Mouse (Mus musculus) v-Abl transformed pro-B cells (cell line): ENCODE measurements around the gene Zfhx3.

Source experiments
- in situ Hi-C, 2 experiments: fragments of 400-800 bp; cut with MboI; formaldehyde crosslinking; loops; one replicate each; pipeline ENCODE4 v1.15.1; 2025; ENCODE audit not compliant: unreplicated experiment in 2 of 2

Gene Zfhx3

DNA sequence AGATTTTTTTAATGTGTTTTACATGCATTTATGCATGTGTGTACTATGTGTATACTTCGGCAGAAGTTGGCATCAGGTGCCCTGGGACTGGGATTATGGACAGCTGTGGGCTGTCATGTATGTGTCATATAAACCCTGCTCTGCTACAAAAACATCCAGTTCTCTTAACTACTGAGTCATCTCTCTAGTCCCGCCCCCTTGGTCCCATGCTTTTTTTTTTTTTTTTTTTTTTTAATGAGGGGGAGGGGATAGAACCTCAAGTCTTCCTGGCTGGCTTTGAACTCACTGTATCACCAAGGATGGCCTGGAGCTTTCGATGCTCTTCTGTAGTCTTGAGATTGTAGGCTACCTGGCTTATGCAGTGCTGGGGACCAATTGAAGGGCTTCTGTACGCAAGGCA is 827.9 kb downstream of the Zfhx3 start:
- in situ Hi-C loops, result no loop called here

DNA sequence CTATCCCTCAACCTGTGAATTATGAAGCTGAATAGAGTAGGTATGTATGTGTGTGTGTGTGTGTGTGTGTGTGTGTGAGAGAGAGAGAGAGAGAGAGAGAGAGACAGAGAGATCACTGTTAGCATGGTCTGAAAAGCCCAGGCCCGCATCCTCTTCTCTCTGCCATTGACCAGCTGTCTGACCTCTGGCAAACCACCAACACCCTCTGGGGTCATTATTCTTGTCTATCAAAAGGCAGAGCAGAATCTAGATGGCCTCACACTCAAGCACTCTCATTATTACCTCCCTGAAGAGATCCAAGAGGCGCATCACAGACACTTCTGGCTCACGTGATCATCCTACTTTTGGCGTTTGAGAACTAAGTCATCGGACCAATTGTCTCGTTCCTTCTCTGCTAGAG is 831.0 kb downstream of the Zfhx3 start:
- in situ Hi-C loops, result no loop called here

DNA sequence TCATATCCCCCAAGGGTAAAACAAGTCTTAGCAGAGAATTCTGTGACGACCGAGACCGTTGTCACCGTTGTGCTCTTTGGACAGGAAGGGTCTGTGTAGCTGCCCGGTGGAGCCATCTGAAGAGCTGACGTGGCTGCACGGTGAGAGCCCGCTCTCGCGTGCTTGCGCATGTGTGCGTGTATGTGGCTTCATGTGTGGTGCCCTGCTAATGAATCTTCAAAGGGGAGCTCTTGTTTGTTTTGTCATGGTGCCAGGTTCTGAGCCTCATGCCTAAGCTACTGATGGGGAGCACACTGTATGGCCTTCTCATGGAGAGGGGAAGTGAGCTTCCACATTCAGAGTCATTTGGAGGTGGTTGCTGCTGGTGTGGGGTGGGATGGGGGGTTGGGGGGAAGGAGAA is 835.6 kb downstream of the Zfhx3 start:
- in situ Hi-C loops, result no loop called here

DNA sequence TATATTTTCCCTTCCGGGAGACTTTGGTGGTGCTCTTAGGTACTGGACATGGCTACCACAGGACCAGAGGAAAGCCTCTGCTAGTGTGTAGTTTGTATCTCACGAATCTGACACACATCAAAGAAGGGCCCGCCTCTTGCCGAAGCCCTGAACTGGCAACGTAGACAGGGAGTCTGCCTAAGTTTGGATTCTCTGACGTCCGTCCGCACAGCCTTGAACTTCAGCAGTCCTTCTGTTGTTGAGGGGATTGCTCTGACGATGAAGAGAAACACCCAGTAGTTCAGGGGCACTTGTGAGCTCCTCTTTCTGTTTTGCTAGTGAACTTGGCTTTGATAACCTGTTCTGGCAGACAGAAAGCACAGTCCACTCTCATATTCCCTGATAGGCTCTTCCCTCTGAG is 836.1 kb downstream of the Zfhx3 start:
- in situ Hi-C loops, result no loop called here

DNA sequence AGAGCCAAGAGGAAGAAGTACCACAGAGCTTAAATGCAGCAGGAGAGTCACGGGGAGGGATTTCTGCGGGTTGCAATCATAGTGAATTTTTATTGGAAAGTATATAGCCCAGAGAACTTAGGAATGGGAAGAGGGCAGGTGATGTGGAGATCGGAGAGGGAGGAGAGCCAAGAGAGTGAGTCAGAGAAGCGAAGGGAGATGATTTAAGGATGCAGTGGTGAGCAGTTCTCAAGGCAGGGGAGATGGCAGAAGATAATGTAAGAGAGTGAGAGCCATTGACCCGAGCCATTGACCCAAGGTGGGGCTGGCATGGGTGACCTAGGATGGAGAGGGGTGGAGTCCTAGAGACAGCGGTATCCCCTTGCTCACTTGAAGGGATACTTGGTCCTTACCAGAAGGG is 838.3 kb downstream of the Zfhx3 start:
- in situ Hi-C loops, result no loop called here

DNA sequence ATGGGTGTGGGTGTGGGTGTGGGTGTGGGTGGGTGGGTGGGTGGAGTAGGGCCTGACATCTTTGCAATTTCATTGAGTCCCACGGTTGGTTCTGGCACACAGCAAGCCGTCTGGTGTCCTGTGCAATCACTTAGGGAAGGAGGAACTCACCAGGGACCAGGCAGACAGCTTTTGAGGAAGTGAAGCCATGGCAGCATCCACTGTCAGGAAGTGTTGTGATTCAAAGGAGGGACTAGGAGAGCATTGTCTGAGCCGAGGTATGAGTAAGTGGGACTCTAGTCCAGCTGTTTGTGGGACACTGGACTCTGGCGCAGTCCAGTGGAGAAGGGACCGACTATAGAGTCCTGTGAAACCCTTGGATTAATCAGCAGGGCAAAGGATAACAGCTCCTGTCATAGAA is 838.7 kb downstream of the Zfhx3 start:
- in situ Hi-C loops, result no loop called here

DNA sequence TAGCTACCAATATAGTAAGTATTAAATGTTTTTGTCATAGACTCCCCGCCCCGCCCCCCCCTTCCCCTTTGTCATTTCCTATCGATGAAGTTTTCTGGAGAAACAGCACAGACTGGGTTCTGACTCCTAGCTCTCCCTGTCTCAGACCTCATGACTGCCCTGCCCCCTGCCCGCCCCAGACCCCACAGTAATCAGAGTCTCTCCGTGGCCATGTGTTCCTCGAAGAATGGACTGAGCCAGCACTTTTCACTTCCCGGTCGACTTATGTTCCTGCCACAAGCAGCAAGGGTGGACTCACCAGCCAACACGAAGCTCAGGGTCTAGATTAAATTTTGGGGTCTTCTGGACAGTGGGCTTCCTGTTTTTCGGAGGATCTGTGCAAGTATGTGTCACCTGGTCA is 840.7 kb downstream of the Zfhx3 start:
- in situ Hi-C loops, result no loop called here

DNA sequence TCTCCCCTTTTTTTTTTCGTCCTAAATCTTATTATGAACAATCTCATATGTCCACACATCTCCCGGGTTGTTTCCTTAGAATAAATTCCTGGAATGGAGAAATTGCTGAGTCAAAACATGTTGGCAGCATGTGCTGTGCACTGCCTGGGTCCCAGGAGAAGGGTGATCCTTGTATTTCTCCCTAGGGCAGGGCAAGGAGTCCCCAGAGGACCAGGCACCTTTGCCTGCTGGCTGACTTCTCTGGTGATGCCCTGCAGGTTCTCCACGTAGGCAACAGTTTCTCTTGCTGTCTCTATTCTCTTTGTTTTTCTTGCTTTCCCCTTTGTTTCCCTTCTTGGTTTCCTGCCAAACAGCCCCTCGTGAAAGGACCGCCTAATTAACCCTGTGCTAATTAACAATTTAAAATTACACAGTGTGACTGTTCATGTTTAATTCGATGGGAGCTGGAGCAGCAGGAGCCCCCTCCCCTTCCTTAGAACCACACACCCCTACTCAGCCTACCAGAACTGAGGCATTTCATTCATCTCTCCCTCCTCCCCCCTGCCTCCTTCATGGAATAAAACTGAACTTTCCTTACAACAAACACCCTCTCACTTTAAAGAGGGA is 845.8 kb downstream of the Zfhx3 start:
- in situ Hi-C loops, result no loop called here

DNA sequence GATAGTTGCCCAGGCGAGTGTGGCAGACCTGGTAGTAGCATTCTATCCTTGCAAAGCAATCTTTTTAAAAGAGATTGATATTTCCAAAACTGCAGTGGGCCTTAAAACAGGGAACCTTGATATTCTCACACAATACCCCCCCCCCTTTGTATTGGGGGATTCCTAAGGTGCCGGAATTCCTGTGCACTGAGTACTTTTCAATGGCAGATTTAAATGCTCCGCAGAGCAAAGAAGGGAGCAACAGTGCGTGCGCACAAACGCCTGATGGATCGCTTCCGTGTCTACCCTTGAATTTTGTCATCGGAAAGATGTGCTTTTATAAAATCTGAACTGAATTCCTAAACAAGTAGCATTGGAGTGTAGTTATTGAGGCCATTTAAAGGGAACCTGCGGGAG is 846.3 kb downstream of the Zfhx3 start:
- in situ Hi-C loops, result no loop called here

DNA sequence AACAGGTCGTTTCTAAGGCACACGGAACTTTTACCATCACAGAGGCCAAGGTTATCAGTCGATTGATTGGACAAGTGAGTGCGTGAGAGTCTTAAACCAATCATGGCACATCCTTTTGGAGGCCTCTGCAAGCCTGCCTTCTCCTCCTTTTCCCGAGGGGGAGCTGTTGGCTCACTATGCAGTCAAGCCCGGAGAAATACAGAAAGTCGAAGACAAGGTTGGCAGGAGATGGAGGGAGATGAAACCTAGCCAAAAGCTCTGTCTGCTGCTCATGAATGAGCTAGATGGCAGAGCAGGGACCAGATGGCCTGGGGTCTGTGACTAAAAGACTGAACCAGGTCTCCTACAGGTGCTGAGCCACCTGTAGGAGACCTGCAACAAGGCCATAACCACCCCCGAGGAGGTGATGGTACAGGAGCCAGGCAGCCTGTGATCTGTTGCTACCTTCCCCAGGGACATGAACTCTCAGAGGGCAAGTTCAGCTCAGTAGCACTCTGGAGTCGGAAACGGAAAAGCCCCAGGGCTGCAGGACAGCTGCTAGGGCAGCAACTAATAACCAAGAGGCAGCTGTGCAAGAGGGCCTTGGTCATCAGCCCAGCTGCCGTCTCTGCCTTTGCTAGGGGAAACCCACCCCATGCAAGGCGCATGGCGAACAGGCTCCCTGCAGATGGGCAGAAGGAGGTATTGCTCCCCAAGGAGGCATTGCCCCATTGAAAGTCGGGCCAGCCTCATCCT is 848.3 kb downstream of the Zfhx3 start:
- in situ Hi-C loops, result no loop called here

DNA sequence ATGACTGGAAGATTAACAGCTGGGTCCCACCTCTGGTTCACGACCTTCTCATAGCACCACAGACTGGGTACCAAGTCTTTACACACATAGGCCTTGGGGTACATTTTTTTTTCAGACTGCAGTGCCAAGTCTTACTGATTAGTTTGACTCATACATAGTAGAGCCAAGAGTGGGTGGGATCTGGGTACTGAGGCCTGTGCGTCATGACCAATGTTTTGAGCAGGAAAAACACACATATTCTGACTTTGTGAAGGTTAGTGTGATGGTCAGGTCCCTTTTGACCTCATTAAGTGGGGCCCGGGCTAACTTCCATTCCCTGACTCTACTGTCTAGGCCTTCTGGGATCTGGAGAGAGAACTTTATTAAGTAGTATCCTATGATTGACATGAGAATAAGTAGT is 853.6 kb downstream of the Zfhx3 start:
- in situ Hi-C loops, result no loop called here

DNA sequence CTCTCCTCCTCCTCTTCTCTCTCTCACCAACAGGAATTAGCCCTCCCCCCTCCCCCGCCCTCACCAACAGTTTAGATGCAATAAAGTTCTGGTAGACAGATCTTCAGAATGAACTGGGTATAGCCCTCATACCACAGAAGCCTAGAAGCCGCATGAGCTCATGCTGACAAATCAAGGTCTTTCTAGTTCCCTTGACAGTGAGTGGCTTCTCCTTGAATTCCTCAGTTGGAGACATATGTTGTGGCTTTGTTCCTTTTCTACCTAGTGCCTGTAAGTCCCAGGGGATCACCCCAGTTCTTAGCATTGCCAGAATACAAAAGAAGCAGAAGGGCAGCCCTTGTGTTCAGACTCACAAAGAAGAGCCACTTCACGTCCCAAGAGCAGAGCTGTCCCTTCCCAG is 854.4 kb downstream of the Zfhx3 start:
- in situ Hi-C loops, result no loop called here

DNA sequence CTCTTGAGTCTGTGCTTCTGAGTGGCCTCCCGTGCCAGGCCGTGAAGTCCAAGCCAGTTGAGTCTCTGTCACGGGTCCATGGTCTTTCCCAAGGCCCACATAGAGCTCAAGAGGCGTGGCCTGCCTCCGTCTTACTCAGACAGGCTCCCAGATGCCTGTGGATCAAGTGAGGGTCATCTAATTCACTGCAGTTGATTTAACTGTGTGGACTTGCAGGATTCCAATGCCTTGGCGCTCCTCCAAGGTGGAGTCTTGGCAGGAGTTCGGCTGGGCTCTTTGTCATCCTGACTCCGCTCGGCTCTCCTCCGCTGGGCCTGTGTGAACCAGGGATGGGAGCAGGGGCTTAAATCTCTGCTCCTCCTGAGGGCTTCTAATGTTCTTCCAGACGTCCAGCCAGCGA is 855.6 kb downstream of the Zfhx3 start:
- in situ Hi-C loops, result no loop called here

DNA sequence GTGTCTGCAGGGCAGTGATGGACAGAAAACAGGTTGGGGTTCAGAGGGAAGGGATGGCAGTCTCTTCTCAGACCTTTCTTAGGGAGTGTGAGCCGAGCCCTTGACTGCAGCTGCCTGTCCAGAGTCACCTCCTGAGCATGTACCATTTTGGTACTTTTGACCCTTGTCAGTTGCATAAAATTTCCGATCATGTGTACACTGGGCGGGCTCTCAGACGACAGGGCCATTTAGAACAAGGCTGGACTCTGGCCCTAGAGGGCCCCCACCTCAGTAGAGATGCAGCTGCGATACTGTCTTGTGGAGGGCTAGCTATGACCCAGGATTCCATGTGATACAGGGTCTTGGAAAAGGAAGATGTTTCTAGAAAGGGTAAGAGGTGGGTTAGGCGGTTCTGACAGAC is 856.8 kb downstream of the Zfhx3 start:
- in situ Hi-C loops, result no loop called here

DNA sequence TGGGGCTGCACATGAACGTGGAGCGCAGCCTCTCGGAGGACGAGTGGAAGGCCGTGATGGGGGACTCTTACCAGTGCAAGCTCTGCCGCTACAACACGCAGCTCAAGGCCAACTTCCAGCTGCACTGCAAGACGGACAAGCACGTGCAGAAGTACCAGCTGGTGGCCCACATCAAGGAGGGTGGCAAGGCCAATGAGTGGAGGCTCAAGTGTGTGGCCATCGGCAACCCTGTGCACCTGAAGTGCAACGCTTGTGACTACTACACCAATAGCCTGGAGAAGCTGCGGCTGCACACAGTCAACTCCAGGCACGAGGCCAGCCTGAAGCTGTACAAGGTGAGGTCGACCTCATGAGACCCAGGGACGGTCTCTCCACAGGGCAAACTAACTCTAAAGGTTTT is 857.9 kb downstream of the Zfhx3 start:
- in situ Hi-C loops, result no loop called here

DNA sequence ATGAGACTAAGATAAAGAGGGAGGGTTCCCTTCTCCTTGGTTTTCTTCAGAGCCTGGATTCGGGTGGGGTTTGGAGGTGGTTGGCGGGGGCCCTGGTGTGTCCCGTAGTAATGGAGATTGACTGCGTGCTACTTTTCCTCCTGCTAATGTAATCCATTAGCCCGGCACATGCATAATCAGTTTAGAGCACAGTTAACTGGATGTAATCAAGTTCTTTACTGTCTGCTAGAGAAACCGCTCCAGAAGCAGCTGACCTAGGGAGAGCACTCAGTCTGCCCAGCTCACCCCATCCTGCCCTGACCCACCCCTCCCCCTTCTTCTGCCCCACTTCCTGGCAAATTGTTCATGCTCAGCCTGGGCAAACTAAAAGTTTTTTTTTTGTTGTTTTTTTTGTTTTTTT is 860.6 kb downstream of the Zfhx3 start:
- in situ Hi-C loops, result no loop called here

DNA sequence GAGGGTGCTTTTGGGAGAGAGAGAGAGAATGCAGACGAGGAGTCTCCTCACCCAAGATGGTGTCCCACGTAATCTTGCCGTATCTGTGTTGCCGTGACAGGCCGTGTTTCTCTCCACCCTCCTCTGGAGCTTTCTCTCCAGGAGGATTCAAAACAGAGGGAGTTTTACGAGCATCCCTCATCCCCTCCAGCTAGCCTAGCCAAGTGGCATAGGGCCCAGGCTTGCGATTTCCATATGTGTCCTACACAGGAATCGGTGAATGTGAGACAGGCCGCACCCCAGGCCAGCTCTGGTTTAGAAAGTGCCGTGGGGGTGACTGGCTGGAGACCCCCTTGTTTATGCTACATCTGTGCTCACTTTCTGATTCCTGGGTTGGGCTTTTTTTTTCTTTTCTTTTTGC is 869.2 kb downstream of the Zfhx3 start:
- in situ Hi-C loops, result no loop called here

DNA sequence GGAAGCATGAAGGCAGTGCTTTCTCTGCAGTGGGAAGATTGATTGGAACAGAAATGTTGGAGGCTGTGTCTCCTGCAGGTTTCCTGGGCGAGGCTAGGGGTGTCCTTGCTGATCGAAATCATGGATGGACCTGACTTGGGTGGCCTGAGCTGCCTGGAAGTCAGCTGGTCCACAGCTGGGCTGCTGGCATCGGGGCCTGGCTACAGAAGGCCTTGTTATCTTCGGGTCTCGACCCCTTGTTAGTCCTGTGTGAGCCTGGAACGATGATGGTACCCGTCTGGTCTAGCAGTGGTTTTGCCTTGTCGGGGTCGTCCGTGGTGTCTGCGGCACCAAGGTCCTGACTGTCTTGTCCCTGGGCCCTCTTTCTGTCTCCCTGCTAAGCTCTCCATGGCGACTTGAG is 870.9 kb downstream of the Zfhx3 start:
- in situ Hi-C loops, result no loop called here

DNA sequence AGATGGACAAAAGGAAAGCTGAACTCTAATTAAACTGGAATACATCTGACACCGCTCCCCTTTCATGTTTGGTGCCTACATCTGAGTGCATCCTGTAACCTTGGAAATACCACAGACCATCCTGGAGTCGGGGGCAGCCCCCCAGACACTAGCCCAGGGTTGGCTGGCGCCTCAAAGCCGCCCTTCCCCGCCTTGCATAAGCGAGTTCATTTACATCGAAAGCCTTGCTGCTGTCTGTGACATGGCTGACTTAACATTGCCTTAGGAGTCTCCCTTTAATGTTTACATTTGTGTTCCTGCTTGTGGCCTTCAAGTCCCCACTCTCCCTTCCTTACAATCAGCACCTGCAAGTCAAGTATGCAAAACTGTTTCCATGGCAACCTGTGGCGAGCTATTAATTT is 876.8 kb downstream of the Zfhx3 start:
- in situ Hi-C loops, result no loop called here

DNA sequence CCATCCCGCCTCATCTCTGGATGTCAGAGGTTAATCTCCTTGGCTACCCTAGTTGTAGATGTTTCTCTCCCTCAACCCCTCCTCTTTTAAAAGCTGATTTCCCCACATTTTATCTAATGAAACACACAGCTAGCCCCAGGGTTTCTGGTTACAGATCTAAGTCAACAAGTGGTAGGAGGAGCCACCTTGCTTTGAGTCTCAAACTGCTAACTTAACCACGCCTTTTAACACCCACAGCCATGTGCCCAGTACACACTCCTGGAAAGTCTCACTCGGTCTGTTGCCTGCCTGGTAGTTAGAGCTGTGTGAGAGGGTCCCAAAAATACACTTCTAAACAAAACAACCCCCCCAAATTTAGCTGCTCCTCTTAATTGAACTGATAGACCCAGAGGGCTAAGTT is 877.4 kb downstream of the Zfhx3 start:
- in situ Hi-C loops, result no loop called here

DNA sequence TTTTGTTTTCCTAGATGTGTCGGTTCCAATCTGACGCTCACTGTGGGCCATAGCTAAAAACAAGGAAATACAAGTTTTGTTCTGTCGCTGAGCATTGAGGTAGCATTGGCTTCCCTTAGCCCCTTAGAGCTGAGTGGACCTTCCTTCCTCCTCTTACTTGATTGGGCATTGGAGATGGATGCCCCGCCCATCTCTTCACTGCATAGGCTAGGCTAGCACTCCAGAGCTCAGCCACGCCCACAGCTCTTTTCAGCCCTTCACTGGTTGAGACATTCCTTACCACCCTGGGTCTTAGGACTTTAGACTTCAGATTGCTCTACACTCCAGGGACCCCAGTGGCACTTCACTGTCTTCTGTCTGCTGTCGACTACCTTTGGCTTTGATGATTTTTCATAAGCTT is 878.2 kb downstream of the Zfhx3 start:
- in situ Hi-C loops, result no loop called here

DNA sequence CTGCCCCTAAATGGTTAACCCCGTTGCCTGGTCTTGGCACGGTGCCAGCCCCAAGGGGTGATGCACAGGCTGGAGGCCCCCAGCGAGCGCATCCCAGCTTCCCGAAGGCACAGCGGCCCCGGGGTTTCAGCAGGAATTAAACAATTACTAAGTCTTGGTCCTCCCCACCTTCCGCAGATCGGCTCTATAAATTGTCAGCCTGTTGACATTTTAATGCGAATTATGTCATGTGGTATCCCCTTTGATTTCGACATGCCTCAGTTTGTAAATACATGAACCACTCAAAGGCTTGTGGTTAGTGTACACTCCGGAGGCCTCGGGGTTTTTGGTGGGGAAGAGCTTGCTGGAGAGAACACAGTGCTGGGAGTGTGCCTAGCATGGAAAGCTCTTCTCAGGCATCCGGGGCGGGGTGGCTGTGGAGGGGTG is 880.4 kb downstream of the Zfhx3 start:
- in situ Hi-C loops, result no loop called here

DNA sequence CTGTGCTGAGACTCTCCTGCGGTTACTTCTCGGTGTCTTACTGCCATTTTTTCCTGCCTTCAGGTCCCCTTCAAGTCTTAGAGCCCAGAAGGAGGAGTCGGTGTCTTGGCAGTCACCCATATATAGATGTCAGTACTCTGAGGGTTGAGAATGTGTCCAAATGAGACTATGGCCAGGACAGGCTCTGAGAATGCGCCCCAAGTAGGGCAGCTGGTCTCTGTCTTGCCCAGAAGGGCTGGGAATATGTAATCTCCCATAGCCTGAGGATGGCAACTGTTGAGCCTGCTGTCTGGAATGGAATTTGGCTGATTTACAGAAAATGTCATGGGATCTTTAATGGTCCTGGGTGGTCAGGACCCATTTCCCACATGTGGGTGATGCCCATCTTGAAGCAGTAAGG is 881.6 kb downstream of the Zfhx3 start:
- in situ Hi-C loops, result no loop called here
